Mouse (Mus musculus): ENCODE measurements around the gene Dtd1. TPM values are rescaled to one million over a fixed set of nuclear protein-coding genes. Genes with fewer than 3 reads are reported as not detected.
A peak's percentile ranks its signal among the peaks of the same experiment; 100 is the strongest.

Dtd1 gene
- total and polyA plus RNA-seq, 3 experiments, result 14.2 to 23.9 (median 15.8) TPM

GRCm38 (mm10) chr2:144638719-144639118, 39.0 kb downstream of the Dtd1 start:
- H3K9me3 ChIP-seq (replicated peaks), result no peaks in the 10 kb centered on the region; the same call in 1 of the 2 replicates
- H3K27me3 ChIP-seq (ENCODE audit: insufficient read depth, low read length), result no peaks in the 10 kb centered on the region
- peaks cover 70% of the 10 kb centered on the region for H3K36me3 ChIP-seq (replicated peaks)
- ATAC-seq (ENCODE audit: extremely low read depth, insufficient number of reproducible peaks, low FRiP score, poor library complexity, severe bottlenecking), result no peak
- TF ChIP-seq GATA2 (IDR thresholded peaks at IDR 0.05; ENCODE audit: borderline replicate concordance, low read depth, low read length) (no peak), TAL1 (conservative IDR thresholded peaks at IDR 0.05; ENCODE audit: low read depth, low read length) (no peak), GATA1 (IDR thresholded peaks at IDR 0.05; ENCODE audit: borderline replicate concordance, low read length) (no peak), POLR2AphosphoS5 (IDR thresholded peaks at IDR 0.05; ENCODE audit: insufficient replicate concordance, low read depth, low read length) (no peak), CTCF (IDR thresholded peaks at IDR 0.05; ENCODE audit: low read depth, low read length) (no peak)
- no peak for DNase-seq (ENCODE audit: low spot score)
- peaks cover 11% of the 10 kb centered on the region for H3K4me1 ChIP-seq (ENCODE audit: insufficient read depth, low read depth, low read length)
- H3K4me3 ChIP-seq (ENCODE audit: low read depth, low read length), result no peak overlapping the region

- Histone ChIP-seq H3K4me3 (ENCODE audit: low read depth, low read length) (no peak overlapping the region), H3K36me3 (replicated peaks) (peaks cover 74% of the 10 kb centered on the region), H3K9me3 (replicated peaks) (no peaks in the 10 kb centered on the region; the same call in 1 of the 2 replicates), H3K4me1 (ENCODE audit: insufficient read depth, low read depth, low read length) (peaks cover 11% of the 10 kb centered on the region), H3K27me3 (ENCODE audit: insufficient read depth, low read length) (no peaks in the 10 kb centered on the region)
- ATAC-seq (ENCODE audit: extremely low read depth, insufficient number of reproducible peaks, low FRiP score, poor library complexity, severe bottlenecking), result no peak
- TF ChIP-seq TAL1 (conservative IDR thresholded peaks at IDR 0.05; ENCODE audit: low read depth, low read length), result no peak
- no peak for TF ChIP-seq GATA2 (IDR thresholded peaks at IDR 0.05; ENCODE audit: borderline replicate concordance, low read depth, low read length)
- TF ChIP-seq CTCF (IDR thresholded peaks at IDR 0.05; ENCODE audit: low read depth, low read length), result no peak
- TF ChIP-seq POLR2AphosphoS5 (IDR thresholded peaks at IDR 0.05; ENCODE audit: insufficient replicate concordance, low read depth, low read length), result no peak
- no peak for TF ChIP-seq GATA1 (IDR thresholded peaks at IDR 0.05; ENCODE audit: borderline replicate concordance, low read length)
- DNase-seq (ENCODE audit: low spot score), result no peak
These were observed 40.4 kb downstream of the Dtd1 start for GRCm38 (mm10) chr2:144640101-144640500.

- DNase-seq (ENCODE audit: low spot score) (peak; percentile 33), ATAC-seq (ENCODE audit: extremely low read depth, insufficient number of reproducible peaks, low FRiP score, poor library complexity, severe bottlenecking) (peak; percentile 47; the same call in 1 of the 2 replicates)
- Histone ChIP-seq H3K4me3 (ENCODE audit: low read depth, low read length) (no peak overlapping the region), H3K27me3 (ENCODE audit: insufficient read depth, low read length) (no peaks in the 10 kb centered on the region), H3K9me3 (replicated peaks) (no peaks in the 10 kb centered on the region; the same call in 1 of the 2 replicates), H3K36me3 (replicated peaks) (peaks cover 64% of the 10 kb centered on the region), H3K4me1 (ENCODE audit: insufficient read depth, low read depth, low read length) (peaks cover 11% of the 10 kb centered on the region)
- TF ChIP-seq POLR2AphosphoS5 (IDR thresholded peaks at IDR 0.05; ENCODE audit: insufficient replicate concordance, low read depth, low read length), result no peak
- no peak for TF ChIP-seq GATA1 (IDR thresholded peaks at IDR 0.05; ENCODE audit: borderline replicate concordance, low read length)
- no peak for TF ChIP-seq TAL1 (conservative IDR thresholded peaks at IDR 0.05; ENCODE audit: low read depth, low read length)
- TF ChIP-seq CTCF (IDR thresholded peaks at IDR 0.05; ENCODE audit: low read depth, low read length), result no peak
These were observed 42.3 kb downstream of the Dtd1 start for GRCm38 (mm10) chr2:144641991-144642390.

- no peak for TF ChIP-seq POLR2AphosphoS5 (IDR thresholded peaks at IDR 0.05; ENCODE audit: insufficient replicate concordance, low read depth, low read length)
- TF ChIP-seq TAL1 (conservative IDR thresholded peaks at IDR 0.05; ENCODE audit: low read depth, low read length), result no peak
- no peak for TF ChIP-seq GATA1 (IDR thresholded peaks at IDR 0.05; ENCODE audit: borderline replicate concordance, low read length)
- no peak for TF ChIP-seq CTCF (IDR thresholded peaks at IDR 0.05; ENCODE audit: low read depth, low read length)
- TF ChIP-seq GATA2 (IDR thresholded peaks at IDR 0.05; ENCODE audit: borderline replicate concordance, low read depth, low read length), result no peak
- Histone ChIP-seq H3K4me3 (ENCODE audit: low read depth, low read length) (no peak overlapping the region), H3K9me3 (replicated peaks) (no peaks in the 10 kb centered on the region), H3K27me3 (ENCODE audit: insufficient read depth, low read length) (no peaks in the 10 kb centered on the region), H3K4me1 (ENCODE audit: insufficient read depth, low read depth, low read length) (peaks cover 9% of the 10 kb centered on the region), H3K36me3 (replicated peaks) (peaks cover 44% of the 10 kb centered on the region)
- DNase-seq (ENCODE audit: low spot score), result no peak
- no peak for ATAC-seq (ENCODE audit: extremely low read depth, insufficient number of reproducible peaks, low FRiP score, poor library complexity, severe bottlenecking)
These were observed 46.7 kb downstream of the Dtd1 start for GRCm38 (mm10) chr2:144646360-144646759.

- no peak overlapping the region for H3K4me3 ChIP-seq (ENCODE audit: low read depth, low read length)
- ATAC-seq (ENCODE audit: extremely low read depth, insufficient number of reproducible peaks, low FRiP score, poor library complexity, severe bottlenecking) (no peak), DNase-seq (ENCODE audit: low spot score) (no peak)
- peaks cover 41% of the 10 kb centered on the region for H3K36me3 ChIP-seq (replicated peaks)
- H3K9me3 ChIP-seq (replicated peaks), result no peaks in the 10 kb centered on the region
- TF ChIP-seq POLR2AphosphoS5 (IDR thresholded peaks at IDR 0.05; ENCODE audit: insufficient replicate concordance, low read depth, low read length), result no peak
- TF ChIP-seq TAL1 (conservative IDR thresholded peaks at IDR 0.05; ENCODE audit: low read depth, low read length), result no peak
- TF ChIP-seq GATA1 (IDR thresholded peaks at IDR 0.05; ENCODE audit: borderline replicate concordance, low read length), result no peak
- no peak for TF ChIP-seq GATA2 (IDR thresholded peaks at IDR 0.05; ENCODE audit: borderline replicate concordance, low read depth, low read length)
- TF ChIP-seq CTCF (IDR thresholded peaks at IDR 0.05; ENCODE audit: low read depth, low read length), result no peak
- H3K27me3 ChIP-seq (ENCODE audit: insufficient read depth, low read length), result no peaks in the 10 kb centered on the region
- peaks cover 1% of the 10 kb centered on the region for H3K4me1 ChIP-seq (ENCODE audit: insufficient read depth, low read depth, low read length)
These were observed 47.5 kb downstream of the Dtd1 start for GRCm38 (mm10) chr2:144647151-144647550.

- H3K4me3 ChIP-seq (ENCODE audit: low read depth, low read length), result no peak overlapping the region
- no peaks in the 10 kb centered on the region for H3K27me3 ChIP-seq (ENCODE audit: insufficient read depth, low read length)
- peaks cover 37% of the 10 kb centered on the region for H3K36me3 ChIP-seq (replicated peaks)
- H3K9me3 ChIP-seq (replicated peaks), result no peaks in the 10 kb centered on the region
- ATAC-seq (ENCODE audit: extremely low read depth, insufficient number of reproducible peaks, low FRiP score, poor library complexity, severe bottlenecking) (no peak), DNase-seq (ENCODE audit: low spot score) (no peak)
- no peaks in the 10 kb centered on the region for H3K4me1 ChIP-seq (ENCODE audit: insufficient read depth, low read depth, low read length)
- TF ChIP-seq TAL1 (conservative IDR thresholded peaks at IDR 0.05; ENCODE audit: low read depth, low read length), result no peak
- no peak for TF ChIP-seq GATA2 (IDR thresholded peaks at IDR 0.05; ENCODE audit: borderline replicate concordance, low read depth, low read length)
- TF ChIP-seq POLR2AphosphoS5 (IDR thresholded peaks at IDR 0.05; ENCODE audit: insufficient replicate concordance, low read depth, low read length), result no peak
- no peak for TF ChIP-seq GATA1 (IDR thresholded peaks at IDR 0.05; ENCODE audit: borderline replicate concordance, low read length)
- TF ChIP-seq CTCF (IDR thresholded peaks at IDR 0.05; ENCODE audit: low read depth, low read length), result no peak
These were observed 50.3 kb downstream of the Dtd1 start for GRCm38 (mm10) chr2:144649960-144650359.

All from G1E (cell line).